Mouse (Mus musculus) stomach, postnatal 0 days (tissue): Measurements from ENCODE around the gene Gm11060.

Experiments used
- CTCF ChIP-seq: IDR thresholded peaks from 2 replicates; pipeline ENCODE4 v1.5.1; 2016; ENCODE audit warnings: antibody characterized with exemption, low read depth, mild to moderate bottlenecking, moderate library complexity
- EP300 ChIP-seq: optimal IDR thresholded peaks from 2 replicates; pipeline ENCODE3; 2016; ENCODE audit warnings: antibody characterized with exemption

GRCm38 (mm10) chr2:105127531-105128480 is 36.0 kb downstream of the Gm11060 start:
- no peak for TF ChIP-seq CTCF
- no peak for TF ChIP-seq EP300
